Mouse (Mus musculus) adrenal gland (tissue): ENCODE results near the gene Siva1.

ENCODE experiments used
- intact Hi-C: fragments of 180-260 bp; cut with DNase I; formaldehyde crosslinking; loops from one replicate; pipeline ENCODE4 v1.15.1; 2025

Gene Siva1

GRCm38 (mm10) chr12:112653157-112653824, 8.8 kb downstream of the Siva1 start:
- intact Hi-C loops: loop anchor here (2.0 kb wide), 1 partner anchor 54 kb away; no protein-coding TSS in a partner anchor

GRCm38 (mm10) chr12:112654076-112654475, 9.6 kb downstream of the Siva1 start:
- intact Hi-C loops: no loop called here

- intact Hi-C loops: no loop called here
These were observed 14.1 kb downstream of the Siva1 start for GRCm38 (mm10) chr12:112658619-112659018.

- intact Hi-C loops: no loop called here
These were observed 14.6 kb downstream of the Siva1 start for GRCm38 (mm10) chr12:112659109-112659508.

GRCm38 (mm10) chr12:112660576-112661326, 16.3 kb downstream of the Siva1 start:
- intact Hi-C loops: no loop called here

GRCm38 (mm10) chr12:112661327-112661605, 16.8 kb downstream of the Siva1 start:
- intact Hi-C loops: no loop called here

- intact Hi-C loops: no loop called here
These were observed 17.4 kb downstream of the Siva1 start for GRCm38 (mm10) chr12:112661851-112662250.

GRCm38 (mm10) chr12:112663303-112663702, 18.8 kb downstream of the Siva1 start:
- intact Hi-C loops: no loop called here

- intact Hi-C loops: no loop called here
These were observed 19.2 kb downstream of the Siva1 start for GRCm38 (mm10) chr12:112663716-112664115.

- intact Hi-C loops: no loop called here
These were observed 19.6 kb downstream of the Siva1 start for GRCm38 (mm10) chr12:112664124-112664523.

- intact Hi-C loops: no loop called here
These were observed 20.2 kb downstream of the Siva1 start for GRCm38 (mm10) chr12:112664656-112665055.

- intact Hi-C loops: no loop called here
These were observed 21.0 kb downstream of the Siva1 start for GRCm38 (mm10) chr12:112665445-112665844.

GRCm38 (mm10) chr12:112665881-112666544, 21.5 kb downstream of the Siva1 start:
- intact Hi-C loops: no loop called here

GRCm38 (mm10) chr12:112667619-112668297, 23.3 kb downstream of the Siva1 start:
- intact Hi-C loops: no loop called here

- intact Hi-C loops: no loop called here
These were observed 26.4 kb downstream of the Siva1 start for GRCm38 (mm10) chr12:112670718-112671393.

GRCm38 (mm10) chr12:112671891-112672290, 27.4 kb downstream of the Siva1 start:
- intact Hi-C loops: no loop called here

- intact Hi-C loops: no loop called here
These were observed 28.5 kb downstream of the Siva1 start for GRCm38 (mm10) chr12:112672744-112673575.

- intact Hi-C loops: no loop called here
These were observed 29.2 kb downstream of the Siva1 start for GRCm38 (mm10) chr12:112673576-112674091.

GRCm38 (mm10) chr12:112674132-112675011, 29.9 kb downstream of the Siva1 start, which contains the start of gene Akt1:
TSS of gene Akt1 (minus strand) at chr12:112674884.
- intact Hi-C loops: no loop called here
